15 mouse cellular contexts compared by ENCODE assay signal in genomic region chr10:83646351-83646885, GRCm38 (mm10). TPM values are rescaled to one million over a fixed set of nuclear protein-coding genes. Genes with fewer than 3 reads are reported as not detected.
DNase-seq lines count a peak whose midpoint lies in the region; ATAC-seq lines count a peak whose summit lies in the region.
"Had no signal": no experiment of that assay in that cellular context is flagged by ENCODE, and none has a peak within 500 bp of the region (broad histone marks: within the 10 kb centered on the region; RNA-seq: fewer than 3 reads in every experiment).

No protein-coding gene starts in this region.

- no peak overlapping the region for H3K4me3 ChIP-seq in intestine, embryonic 14.5 days (ENCODE audit: low read depth, low read length)
- H3K4me3 ChIP-seq: heart, adult 2 months; midbrain, embryonic 13.5 days; neural tube, embryonic 12.5 days had no signal

- H3K9ac ChIP-seq in intestine, embryonic 14.5 days (ENCODE audit: low read length) = no peak overlapping the region
- H3K9ac ChIP-seq: lung, embryonic 14.5 days; midbrain, embryonic 13.5 days; neural tube, embryonic 12.5 days had no signal

- H3K4me1 ChIP-seq in intestine, embryonic 14.5 days (replicated peaks; ENCODE audit: control insufficient read depth, insufficient read depth, low read length) = peaks cover 18% of the 10 kb centered on the region

- H3K27ac ChIP-seq in intestine, embryonic 14.5 days (ENCODE audit: low read depth) = no peak overlapping the region
- H3K27ac ChIP-seq: midbrain, embryonic 13.5 days; neural tube, embryonic 12.5 days had no signal

- 76% methylated on average over 7 of the region's 7 CpGs for WGBS in intestine, embryonic 14.5 days

- peak; percentile 95 for DNase-seq in heart, adult 11 months
- DNase-seq in heart, postnatal 36 days = no peak
- DNase-seq in A20 (ENCODE audit: low read depth, low spot score) = peak; percentile 24
- no peak for DNase-seq in intestine, embryonic 14.5 days (ENCODE audit: low spot score)
- DNase-seq in retina, postnatal 1 day = no peak
- DNase-seq in adrenal gland, postnatal 10 days = no peak
- DNase-seq: kidney, postnatal 4 days; lung, embryonic 14.5 days; right cerebral cortex, adult 18-20 months; thymus, postnatal 25 days had no signal

- no peaks in the 10 kb centered on the region for H3K36me3 ChIP-seq in intestine, embryonic 14.5 days (ENCODE audit: control insufficient read depth, insufficient read depth, low read length)
- H3K36me3 ChIP-seq: midbrain, embryonic 13.5 days; neural tube, embryonic 12.5 days had no signal

- H3K4me2 ChIP-seq in intestine, embryonic 14.5 days (ENCODE audit: low read length) = peak overlapping the region; percentile 3; the same call in 1 of the 2 replicates

- ATAC-seq in intestine, embryonic 14.5 days (replicated peaks; ENCODE audit: low FRiP score, low TSS enrichment, low read depth) = no peak
- peak; percentile 17; the same call in 1 of the 2 replicates for ATAC-seq in megakaryocyte, adult 5-6 weeks (ENCODE audit: poor library complexity, severe bottlenecking)
- ATAC-seq: CD4-positive, CD25-positive, alpha-beta regulatory T cell, adult 4 months; midbrain, embryonic 13.5 days had no signal

- no peaks in the 10 kb centered on the region for H3K9me3 ChIP-seq in intestine, embryonic 14.5 days (ENCODE audit: control insufficient read depth, low read length)
- H3K9me3 ChIP-seq: midbrain, embryonic 13.5 days; neural tube, embryonic 12.5 days had no signal

- no peaks in the 10 kb centered on the region for H3K27me3 ChIP-seq in intestine, embryonic 14.5 days (replicated peaks; ENCODE audit: control insufficient read depth, insufficient read depth, low read length)
- H3K27me3 ChIP-seq: midbrain, embryonic 13.5 days; neural tube, embryonic 12.5 days had no signal

- intact Hi-C loops in heart, postnatal 36 days (cut with DNase I) = loop anchor here (5.0 kb wide), 2 partner anchors 81 to 131 kb away; no protein-coding TSS in a partner anchor

RNA-seq across cellular contexts. Expression of gene Appl2, which starts 2.1 kb away (rescaled TPM):
- 10 to 100 TPM; 37.2 to 44.4 TPM for total RNA-seq in heart, postnatal 36 days (2021)
- 37.7 and 44.4 TPM in 2 replicates for polyA plus RNA-seq in intestine, embryonic 14.5 days (2014; fragmentation: Nextera tagmentation; extraction: Ambion mirVana)
- 11.7 and 13.7 TPM in 2 replicates for total RNA-seq in megakaryocyte, adult 5-6 weeks (2015)
- 27.1 and 28.1 TPM in 2 replicates for total RNA-seq in megakaryocyte, adult 5-6 weeks (2017)
- 10 to 100 TPM; 44.3 to 66.3 TPM for total RNA-seq in adrenal gland, postnatal 10 days (2021)

Comparison
In these comparisons a context has a peak if more than half of its experiments do, and no peak if none do; other contexts are left out.
1. DNase-seq: peak in heart, adult 11 months (single experiment) and A20 (single experiment); none in heart, postnatal 36 days (0 of 2), intestine, embryonic 14.5 days (single experiment), retina, postnatal 1 day (single experiment) and adrenal gland, postnatal 10 days (single experiment).